Mouse (Mus musculus): ENCODE measurements around the gene Igsf6.

DNA sequence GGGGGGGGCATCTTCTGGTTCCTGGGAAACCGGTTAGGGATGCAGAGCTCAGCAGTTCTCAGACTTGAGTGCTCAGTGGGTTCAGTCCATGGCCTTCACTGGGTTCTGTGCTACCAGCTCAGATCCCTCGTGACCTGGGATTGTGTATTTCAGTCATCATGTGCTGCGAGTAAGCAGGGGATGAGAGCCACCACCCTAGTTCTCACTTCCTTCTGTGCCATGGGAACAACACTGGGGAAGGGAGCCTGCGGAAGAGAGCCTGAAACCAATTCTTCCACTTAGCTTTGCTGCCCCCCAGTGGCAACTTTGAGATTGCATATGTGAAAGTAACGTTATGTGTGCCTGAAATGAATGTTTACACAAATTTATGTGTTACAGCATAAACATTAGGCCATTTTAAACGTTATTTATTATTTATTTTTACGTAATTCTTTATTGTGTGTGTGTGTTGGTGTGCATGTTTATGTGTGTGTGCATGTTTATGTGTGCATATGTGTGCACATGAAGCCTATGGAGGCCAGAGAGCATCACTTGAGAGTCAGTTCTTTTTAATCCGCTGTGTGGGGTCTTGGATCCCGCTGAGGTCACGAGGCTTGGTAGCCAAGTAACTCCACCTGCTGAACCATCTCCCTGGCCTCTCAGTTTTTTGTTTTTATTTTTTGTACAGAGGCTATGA is 45.9 kb upstream of the Igsf6 start:
- TF ChIP-seq POLR2A (IDR thresholded peaks at IDR 0.05; ENCODE audit: low read depth, low read length) = no peak
- peak; percentile 34; the same call in 1 of the 2 replicates for TF ChIP-seq CTCF (IDR thresholded peaks at IDR 0.05; ENCODE audit: extremely low read depth, insufficient read depth, insufficient read length, insufficient replicate concordance)

Data from spleen, adult 2 months (tissue).